Mouse (Mus musculus) regulatory T cell (primary cell): ENCODE measurements around the gene Caskin2.

Source experiments
- in situ Hi-C: fragments of 300-600 bp; cut with MboI, MseI; formaldehyde crosslinking; loops from one replicate; pipeline ENCODE4 v1.15.1; 2025; ENCODE audit warnings: high pct_unique_total_duplicates

The Caskin2 gene

DNA sequence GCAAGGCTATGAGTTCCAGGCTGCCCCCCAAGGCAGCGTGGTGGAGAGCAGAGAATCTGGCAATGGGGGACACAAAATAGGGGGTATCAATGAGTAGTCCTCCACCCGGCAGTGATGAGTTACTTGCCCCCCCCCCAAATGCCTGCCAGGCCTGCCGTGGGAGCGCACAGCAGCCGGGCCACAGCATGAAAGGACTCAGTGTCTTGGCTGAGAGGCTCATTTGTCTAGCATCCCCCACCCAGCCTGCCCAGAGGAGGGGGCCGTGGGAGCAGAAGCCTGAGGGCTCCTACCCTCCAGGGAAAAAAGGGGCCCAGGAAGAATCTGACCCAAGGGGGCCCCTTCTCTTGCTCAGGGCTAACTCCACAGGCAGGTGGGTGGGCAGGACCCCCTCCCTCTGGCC is 6.1 kb downstream of the Caskin2 start:
- in situ Hi-C loops = no loop called here

DNA sequence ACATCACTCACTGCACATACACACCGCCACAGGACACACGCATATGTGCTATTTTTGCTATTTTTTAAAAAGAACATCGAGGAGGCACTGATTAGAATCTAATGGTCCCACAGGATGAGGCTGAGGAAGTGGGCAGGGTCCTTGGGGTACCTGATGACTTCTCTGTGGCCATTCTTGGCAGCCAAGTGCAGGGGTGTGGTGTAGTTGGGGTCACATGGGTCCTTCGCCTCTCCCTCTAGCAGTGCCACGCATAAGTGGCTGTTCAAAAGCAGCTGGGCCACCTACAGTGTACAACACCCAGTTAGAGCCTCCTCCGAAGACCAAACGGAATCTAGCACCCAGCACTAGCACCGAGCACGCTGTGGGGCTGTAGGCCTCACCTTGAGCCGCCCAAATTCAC is 7.3 kb downstream of the Caskin2 start:
- in situ Hi-C loops = no loop called here

DNA sequence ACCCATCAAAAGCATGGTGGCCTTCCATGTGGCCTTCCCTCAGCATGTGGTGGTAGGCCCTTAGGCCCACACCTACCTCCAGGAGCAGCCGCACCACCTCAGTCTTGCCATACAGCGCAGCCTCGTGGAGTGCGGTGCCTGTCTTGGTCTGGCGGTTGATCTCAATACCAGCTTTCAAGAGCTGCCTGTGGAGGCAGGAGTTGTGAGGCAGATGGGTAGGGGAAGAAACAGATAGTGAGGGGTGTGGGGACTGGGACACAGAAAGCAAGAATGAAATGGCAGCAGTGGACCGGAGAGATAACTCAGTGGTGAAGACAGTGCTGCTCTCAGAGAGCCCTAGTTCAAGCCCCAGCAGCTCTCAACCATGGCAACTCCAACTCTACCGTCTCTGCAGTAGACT is 8.4 kb downstream of the Caskin2 start:
- in situ Hi-C loops = no loop called here

DNA sequence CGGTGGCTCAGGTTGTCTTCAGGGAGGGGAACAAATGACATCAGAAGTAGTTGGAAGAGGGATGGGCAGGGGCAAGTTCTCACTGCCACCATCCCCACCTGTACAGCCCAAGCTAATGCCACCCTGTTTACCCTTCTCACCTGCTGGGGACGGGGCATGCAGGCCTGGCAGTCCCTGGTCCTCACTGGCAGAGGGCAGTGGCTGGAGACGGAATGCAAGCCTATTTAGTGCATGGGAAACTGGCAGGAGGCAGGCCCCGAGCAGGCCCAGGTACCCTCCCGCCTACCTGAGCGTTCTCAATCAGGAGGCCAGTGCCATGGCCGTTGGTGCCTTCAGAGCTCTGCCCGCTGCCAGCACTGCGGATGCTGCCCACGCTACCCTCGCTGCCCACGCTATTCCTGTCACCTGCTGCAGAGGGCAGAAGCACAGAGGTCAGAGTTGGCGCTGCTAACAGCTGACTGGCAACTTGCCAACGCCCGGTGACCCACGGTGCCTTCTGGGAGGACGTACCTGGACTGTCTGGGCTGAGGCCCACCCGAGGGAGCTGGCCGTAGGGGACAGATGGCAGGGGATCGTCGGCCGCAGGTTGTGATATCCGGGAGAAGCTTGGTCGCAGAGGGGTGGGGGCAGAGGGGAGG is 10.2 kb downstream of the Caskin2 start:
- in situ Hi-C loops = no loop called here

DNA sequence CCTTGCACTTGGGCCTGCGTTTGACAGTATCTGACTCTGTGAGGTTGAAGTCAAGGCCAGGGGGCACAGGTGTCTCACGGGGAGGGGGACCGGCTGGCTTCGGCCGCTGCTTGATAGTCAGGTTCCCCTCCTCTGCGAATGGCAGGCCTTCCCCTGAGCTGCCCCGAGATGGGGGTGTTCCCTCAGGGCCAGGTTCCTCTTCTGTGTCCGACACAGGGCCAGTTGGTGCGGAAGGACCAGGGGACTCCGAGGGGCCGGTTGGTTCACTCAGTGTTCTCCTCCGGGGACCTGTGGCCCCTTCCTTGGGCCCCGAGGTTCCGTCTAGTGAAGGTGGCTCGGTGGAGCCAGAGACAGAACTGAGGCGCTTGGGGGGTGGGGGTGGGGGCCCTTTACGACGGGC is 12.5 kb downstream of the Caskin2 start:
- in situ Hi-C loops = no loop called here

DNA sequence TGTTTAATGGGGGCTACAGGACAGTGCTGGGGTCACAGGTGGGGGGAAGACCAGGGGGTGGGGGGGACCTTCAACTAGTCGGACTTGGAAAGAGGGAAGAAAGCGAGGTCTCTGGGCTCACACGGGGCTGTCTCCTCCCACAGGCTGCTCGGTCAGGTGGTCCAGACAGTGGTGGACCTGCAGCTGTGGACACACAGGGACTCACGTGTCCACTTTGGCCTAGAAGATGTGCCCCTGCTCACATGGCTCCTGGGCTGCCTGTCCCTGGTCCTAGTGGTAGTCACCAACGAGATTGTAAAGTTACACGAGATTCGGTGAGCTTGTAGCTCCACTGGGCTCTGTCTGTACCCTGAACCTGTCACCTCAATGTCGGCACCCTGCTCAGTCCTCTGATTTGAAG is 15.8 kb downstream of the Caskin2 start:
- in situ Hi-C loops = no loop called here

DNA sequence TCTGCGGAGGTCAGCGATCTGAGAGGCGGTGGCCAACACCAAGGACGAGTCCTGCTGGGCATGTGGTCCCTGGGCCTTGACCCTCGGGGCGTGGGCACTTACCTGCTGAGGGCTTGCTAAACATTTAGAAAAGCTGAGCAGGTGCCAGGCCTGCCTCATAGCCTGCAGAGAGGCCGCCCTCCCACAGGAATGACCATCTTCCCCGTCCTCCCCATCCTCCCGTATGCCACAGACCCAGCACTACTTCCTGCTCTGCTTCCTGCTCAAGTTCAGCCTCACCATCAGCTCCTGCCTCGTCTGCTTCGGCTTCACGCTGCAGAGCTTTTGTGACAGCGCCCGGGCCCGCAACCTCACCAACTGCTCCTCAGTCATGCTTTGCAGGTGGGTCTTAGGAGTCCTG is 16.5 kb downstream of the Caskin2 start:
- in situ Hi-C loops = no loop called here

DNA sequence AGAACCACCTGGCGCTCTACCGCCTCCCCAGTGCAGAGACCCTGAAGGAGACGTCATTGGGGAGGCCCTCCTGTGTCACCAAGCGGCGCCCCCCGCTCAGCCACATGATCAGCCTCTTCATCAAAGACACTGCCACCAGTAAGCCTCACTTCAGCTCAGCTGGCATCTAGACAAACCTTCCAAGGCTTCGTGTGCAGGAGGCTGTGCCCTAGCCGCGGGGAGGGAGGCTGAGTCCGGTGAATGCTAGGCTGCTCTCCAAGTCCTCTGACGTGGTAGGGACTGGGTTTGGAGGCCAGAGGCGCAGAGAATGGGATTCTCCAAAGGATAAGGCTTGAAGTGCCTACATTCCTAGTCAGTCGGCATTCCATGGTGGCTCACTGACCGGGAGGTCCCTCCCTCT is 21.1 kb downstream of the Caskin2 start:
- in situ Hi-C loops = no loop called here

DNA sequence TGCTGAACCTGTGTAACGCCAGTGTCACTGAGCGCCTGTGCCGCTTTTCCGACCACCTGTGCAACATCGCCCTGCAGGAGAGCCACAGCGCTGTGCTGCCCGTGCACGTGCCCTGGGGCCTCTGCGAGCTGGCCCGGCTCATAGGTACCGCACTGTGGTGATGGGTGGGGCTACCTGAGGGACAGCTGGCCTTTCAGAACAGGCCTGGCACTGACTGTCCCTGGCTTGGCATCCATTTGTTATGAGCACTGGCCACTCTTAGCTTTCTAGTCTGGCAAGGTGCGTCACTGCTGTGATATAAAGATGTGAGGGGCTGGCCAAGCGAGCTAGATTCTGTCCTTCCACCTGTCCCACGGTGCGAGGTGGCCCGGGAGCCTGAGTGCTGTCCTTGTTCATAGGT is 21.5 kb downstream of the Caskin2 start:
- in situ Hi-C loops = no loop called here

DNA sequence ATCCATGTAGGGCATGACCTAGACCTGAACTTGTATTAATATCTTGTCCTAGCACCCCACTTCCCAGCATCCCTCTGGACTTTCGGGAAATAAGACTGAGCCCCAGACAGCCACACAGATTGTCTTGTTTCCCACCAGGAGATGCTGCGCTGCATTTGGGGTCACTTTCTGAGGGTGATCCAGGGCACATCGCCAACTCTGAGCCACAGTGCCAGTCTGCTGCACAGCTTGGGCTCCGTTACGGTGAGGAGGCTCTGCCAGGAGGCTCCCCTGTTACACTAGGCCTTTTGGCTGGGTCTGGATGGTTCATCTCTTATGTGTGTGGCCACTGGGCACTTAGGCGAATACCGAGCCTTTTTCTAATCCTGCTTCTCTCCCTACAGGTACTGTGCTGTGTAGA is 23.7 kb downstream of the Caskin2 start:
- in situ Hi-C loops = loop anchor here (5.0 kb wide), 1 partner anchor 63 kb away; no protein-coding TSS in a partner anchor

DNA sequence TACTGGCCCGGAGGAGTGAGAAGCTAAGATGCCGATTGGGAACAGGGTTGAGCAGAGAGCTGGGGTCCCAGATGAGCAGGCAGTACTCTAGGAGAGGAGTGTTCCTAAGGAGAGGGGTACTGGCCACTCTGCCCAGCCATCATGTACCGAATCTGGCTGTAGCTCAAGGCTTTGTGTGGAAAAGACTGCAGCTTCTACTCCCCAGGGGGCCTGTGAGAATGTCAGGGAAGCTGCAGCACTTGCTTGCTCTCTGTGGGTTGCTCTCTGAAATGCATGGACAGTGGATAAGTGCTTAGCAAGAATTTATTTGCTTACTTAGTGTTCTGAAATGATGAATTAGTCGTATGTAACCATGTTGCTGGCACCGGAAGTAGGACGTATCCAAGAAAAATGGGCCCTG is 27.0 kb downstream of the Caskin2 start:
- in situ Hi-C loops = loop anchor here (5.0 kb wide), 1 partner anchor 66 kb away; no protein-coding TSS in a partner anchor

DNA sequence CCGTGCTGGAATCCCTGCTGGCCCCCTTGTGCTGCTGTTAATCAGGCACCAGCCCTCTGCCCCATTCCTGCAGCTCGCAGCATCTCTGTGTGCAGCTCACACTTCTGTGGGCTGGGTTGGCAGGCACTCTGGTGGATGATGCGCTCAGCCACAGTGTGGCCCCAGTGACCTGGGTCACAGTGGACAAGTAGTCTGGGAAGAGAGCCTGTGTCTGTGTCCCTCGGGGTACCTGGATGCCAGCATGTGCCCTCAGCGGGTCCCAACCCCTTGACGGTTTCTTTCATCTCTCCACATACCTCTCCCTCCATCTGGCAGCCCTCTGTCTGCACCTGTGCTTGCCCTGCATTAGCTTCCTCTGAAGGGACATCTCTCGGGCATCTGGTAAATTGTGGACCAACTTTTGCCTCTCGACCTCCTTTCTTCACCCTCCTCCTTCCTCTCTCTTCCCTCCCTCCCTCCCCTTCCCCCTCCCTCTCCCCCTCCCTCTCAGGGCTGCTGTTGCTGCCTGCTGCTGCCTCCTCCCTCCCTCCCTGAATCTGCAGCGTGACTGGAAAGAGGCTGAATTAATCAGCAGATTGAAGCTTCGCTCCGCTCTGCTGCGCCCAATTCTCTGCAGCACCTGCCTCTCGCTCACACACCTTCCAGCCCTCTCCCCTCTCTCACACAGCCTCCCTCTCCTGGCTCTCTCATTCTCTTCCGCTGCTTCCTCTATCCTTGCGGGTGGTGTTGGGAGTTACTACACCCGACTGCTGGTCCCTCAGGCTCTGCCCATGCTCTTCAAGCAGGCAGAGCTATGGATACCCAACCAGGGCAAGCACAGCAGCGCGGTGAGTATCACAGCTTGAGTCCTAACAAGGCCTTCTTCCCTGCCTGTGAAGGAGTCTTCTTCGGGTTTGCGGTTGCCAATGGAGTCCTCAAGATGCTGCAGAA is 33.0 kb downstream of the Caskin2 start:
- in situ Hi-C loops = no loop called here

DNA sequence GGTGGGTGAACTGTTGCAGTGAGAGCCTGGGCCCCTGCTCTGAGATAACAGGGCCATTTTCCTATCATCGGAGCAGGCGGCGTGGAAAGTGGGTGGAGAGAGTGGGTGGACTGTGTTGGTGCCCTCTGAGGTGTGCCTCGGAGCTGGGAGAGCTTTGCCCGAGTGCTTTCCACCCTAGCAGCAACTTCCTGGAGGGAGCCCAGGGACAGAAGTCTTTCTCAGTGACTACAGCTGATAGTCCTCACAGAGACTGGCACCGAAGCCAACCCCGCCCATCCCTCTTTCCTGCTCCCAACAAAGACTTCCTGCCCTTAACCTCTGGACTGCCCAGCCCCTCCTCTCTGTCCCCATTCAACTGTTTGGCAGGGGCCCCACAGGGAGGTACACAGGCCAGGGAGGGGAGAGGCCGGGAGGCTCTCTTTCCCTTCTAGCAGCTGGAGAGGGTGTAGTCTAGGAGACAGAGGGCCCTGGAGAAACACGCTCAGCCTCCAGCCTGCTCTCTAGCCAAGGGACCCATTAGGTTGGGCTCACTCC is 34.3 kb downstream of the Caskin2 start:
- in situ Hi-C loops = no loop called here

DNA sequence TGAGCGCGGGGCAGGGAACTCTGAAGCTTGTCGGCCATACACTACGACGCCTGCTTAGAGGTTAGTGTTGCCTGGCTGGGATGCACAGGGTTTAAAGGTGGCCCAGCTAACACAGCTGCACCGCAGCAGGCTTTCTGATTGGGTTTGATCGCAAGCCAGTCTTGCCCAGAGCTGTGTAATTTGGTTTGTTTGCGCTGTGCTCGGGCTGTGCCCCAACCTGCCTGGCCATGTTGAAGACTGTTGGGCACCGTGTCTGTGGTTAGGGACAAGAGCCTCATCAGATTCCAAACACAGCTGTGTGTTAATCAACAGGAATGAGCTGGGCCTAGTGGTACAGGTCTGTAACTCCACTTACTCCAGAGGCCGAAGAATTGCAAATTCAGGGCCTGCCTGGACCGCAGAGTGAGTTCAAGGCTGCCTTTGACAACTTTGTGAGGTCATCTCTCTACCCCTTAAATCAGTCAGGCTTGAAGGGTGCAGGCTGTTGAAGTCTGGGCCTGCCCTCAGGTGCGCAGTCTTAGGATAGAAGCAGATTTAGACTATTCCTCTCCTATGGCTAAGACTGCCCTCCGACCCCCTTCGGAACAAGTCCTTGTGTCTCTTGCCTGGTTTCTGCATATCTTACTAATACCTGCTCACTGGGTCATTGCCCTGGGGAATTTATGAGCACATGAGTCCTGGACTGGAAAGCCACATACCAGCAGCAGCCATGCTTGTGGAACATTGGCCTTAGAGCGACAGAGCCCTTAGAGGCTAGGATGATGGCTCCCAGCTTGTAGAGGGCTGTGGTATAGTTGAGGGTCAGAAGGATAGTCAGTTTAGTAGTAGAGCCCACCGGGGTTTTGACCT is 35.7 kb downstream of the Caskin2 start:
- in situ Hi-C loops = no loop called here

DNA sequence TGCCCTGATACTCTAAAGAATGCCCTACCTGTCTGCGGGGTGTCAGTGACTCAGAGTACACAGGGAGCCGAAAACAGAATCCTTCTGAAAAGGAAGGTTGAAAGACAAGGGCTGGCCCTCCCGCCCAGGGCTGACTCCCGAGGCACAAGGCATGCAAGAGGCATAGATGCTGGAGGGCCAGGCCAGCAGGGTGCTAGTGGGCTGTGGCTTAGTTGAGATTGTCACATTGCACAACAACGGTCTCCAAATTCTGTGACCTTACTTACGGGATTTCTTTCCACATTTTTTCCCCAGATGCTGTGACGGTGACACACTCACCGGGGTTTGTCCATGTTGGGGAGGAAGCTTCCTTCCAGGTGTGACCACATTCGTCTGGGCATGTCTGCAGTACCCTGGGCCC is 36.5 kb downstream of the Caskin2 start:
- in situ Hi-C loops = no loop called here

DNA sequence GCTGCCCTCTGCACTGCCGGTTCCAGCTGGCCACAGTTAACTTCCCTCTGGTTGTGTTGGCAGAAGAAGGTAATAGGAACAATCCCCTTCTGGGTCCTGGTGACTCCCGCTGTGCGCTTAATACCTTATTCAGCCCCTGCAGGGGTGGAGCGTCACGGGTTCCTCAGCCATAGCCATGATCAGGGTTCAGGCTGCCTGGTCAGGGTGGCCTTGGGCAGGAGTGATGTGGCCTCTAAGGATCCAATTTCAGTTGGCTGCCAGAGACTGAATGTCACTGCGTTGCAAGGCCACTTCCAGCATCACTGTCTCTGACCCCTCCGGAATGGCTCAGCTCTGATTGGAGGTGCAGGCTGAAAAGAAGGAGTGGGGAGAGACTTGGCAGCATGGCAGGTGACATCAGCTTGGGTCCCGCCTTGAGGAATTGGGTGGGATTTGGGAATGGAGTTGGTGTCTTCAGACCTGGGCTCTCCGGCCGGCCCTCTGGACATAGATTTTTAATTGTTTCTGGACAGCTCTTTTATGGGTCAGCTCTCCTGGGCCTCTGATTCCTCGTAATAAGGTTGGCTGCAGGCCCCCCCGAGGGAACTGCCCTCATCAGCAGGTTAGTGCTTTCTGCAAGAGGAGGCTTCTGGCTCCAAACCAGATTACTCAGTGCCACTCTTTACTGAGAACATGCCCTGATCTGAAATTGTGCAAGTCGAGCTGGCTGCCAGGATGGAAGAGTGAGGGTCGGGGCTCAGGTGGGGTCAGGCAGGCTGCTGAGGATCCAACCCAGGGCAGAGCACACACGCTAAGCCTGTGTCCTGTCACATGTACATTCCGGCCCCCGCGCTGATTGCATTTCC is 37.4 kb downstream of the Caskin2 start:
- in situ Hi-C loops = no loop called here

DNA sequence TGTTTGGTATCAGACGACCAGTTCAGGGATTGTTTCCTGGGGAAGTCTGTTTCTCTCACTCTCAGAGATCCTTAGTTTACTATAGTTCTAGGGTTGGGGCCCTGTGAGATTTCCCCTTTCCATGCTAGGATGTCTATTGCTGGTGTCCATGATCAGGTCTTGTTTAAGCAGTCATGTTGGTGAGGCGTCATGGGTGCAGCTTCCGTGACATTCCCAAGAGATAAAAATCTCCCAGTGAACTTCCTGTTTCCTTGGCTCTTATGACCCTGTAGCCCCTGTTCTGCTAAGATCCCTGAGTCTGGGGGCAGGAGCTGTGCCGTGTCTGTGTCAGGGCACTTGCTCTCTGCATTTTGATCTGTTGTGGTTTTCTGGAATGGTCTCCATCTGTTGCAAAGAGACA is 38.8 kb downstream of the Caskin2 start:
- in situ Hi-C loops = no loop called here

DNA sequence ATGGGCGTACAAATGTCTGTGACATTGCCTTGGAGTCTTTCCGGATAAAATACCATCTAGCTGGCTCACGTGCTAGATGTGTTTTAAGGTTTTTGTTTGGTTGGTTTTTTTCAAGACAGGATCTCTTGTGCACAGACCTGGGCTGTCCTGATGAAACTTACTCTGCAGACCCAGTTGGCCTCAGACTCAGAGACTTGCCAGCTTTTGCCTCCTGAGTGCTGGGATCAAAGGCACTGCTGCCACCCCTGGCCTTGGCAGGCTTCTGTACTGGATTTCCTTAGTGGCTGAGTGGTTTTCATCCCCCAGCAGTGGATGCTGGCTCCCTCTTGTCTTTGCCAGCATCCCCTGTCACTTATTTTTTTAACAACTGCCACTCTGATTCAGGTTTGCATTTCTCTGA is 44.5 kb downstream of the Caskin2 start:
- in situ Hi-C loops = loop anchor here (5.0 kb wide), 1 partner anchor 638 kb away; no protein-coding TSS in a partner anchor

DNA sequence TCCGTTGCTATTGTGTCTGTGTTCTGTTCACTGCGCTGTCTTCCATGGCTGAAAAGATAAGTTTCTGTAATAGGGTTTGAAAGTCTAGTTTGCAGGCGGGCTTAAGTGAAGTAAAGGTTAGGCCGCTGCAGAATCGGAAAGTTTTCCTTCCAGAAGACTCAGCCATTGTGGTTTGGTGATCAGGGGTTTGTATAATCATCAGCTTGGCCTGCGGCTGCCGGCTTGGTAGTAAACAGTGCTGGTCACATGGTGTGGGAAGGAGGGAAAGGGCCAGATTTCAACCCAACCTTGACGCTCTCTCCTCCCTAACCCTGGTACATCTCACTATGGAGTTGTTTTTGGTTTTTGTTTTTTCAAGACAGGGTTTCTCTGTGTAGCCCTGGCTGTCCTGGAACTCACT is 46.5 kb downstream of the Caskin2 start:
- in situ Hi-C loops = loop anchor here (5.0 kb wide), 1 partner anchor 640 kb away; no protein-coding TSS in a partner anchor

DNA sequence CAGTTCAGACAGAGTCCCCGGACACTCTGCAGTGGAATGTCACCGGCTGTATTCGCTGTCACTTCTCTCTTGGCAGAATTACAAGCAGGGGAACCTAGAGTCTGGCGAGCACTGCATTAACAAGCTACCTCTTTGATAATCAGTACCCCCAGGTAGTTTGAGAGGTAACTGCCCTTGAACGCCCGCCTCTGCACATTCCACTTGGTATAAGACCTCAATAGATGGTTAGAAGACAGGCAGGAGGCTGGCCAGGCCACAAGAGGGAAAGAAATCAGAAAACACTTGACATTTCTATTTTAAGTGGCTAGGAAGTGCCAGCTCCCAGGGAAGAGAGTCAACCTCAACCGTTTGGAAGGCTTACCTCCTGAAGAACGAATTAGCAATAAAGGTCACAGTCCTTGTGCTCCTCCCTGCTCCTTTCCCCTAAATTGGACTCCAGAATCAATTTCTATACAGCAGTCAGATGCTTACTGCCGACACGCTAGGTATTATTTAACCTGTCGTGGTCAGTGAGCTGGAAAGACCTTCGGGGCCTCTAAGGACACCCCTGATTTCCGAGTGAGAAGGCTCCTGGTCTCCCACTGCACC is 47.0 kb downstream of the Caskin2 start:
- in situ Hi-C loops = loop anchor here (5.0 kb wide), 1 partner anchor 641 kb away; no protein-coding TSS in a partner anchor
